Mouse (Mus musculus) embryonic facial prominence, embryonic 11.5 days (tissue): ENCODE data around the gene Ivd. TPM values are rescaled to one million over a fixed set of nuclear protein-coding genes. Genes with fewer than 3 reads are reported as not detected.
A peak's percentile ranks its signal among the peaks of the same experiment; 100 is the strongest.

ENCODE experiments used
- ATAC-seq: fragments of 200-750 bp; cut with Nextera tagmentation; replicated peaks from 2 replicates; pipeline ENCODE4 v1.8.0; 2017; ENCODE audit warnings: low read depth; ENCODE audit not compliant: insufficient number of reproducible peaks, low FRiP score, low TSS enrichment
- DNase-seq: peaks from one replicate; pipeline ENCODE4 v3.0.0-alpha.2; 2015; ENCODE audit warnings: low spot score
- H3K27ac ChIP-seq: fragments of 300-500 bp; sonication (generic); replicated peaks from 2 replicates; pipeline ENCODE4 v1.5.1; 2014; ENCODE audit warnings: mild to moderate bottlenecking, low read depth, low read length, control low read depth
- H3K27me3 ChIP-seq: fragments of 300-500 bp; sonication (generic); 2 replicates; pipeline ENCODE4 v1.6.1; 2014; ENCODE audit warnings: mild to moderate bottlenecking, low read length, moderate library complexity, mixed read lengths; ENCODE audit not compliant: control insufficient read depth, insufficient read depth
- H3K36me3 ChIP-seq: fragments of 300-500 bp; sonication (generic); replicated peaks from 2 replicates; pipeline ENCODE4 v1.6.1; 2014; ENCODE audit warnings: low read depth, mild to moderate bottlenecking, low read length, moderate library complexity, mixed read lengths; ENCODE audit not compliant: control insufficient read depth, insufficient read depth
- H3K4me1 ChIP-seq: fragments of 300-500 bp; sonication (generic); 2 replicates; pipeline ENCODE4 v1.6.1; 2014; ENCODE audit warnings: low read length, mixed read lengths; ENCODE audit not compliant: control insufficient read depth, insufficient read depth
- H3K4me2 ChIP-seq: fragments of 300-500 bp; sonication (generic); 2 replicates; pipeline ENCODE4 v1.6.1; 2014; ENCODE audit warnings: low read depth, mild to moderate bottlenecking, control low read depth, low read length, moderate library complexity
- H3K4me3 ChIP-seq: fragments of 300-500 bp; sonication (generic); 2 replicates; pipeline ENCODE4 v1.5.1; 2014; ENCODE audit warnings: low read depth, low read length, control low read depth
- H3K9ac ChIP-seq: fragments of 300-500 bp; sonication (generic); replicated peaks from 2 replicates; pipeline ENCODE4 v1.6.1; 2014; ENCODE audit warnings: mild to moderate bottlenecking, control low read depth, low read length
- H3K9me3 ChIP-seq: fragments of 300-500 bp; sonication (generic); replicated peaks from 2 replicates; pipeline ENCODE4 v1.6.1; 2016; ENCODE audit warnings: mild to moderate bottlenecking, low read length, inconsistent platforms, mixed read lengths; ENCODE audit not compliant: control insufficient read depth
- whole genome bisulfite sequencing: fragments of 180-500 bp; shearing (Covaris S2); extraction: QIAGEN DNeasy Blood & Tissue Kit; methylation state at CpG from one replicate; pipeline ENCODE4 v1.1.7; 2014; 5-methylcytosine and 5-hydroxymethylcytosine counted together
- polyA plus RNA-seq: library from polyadenylated mRNA; unstranded; fragments of >200 nt; fragmentation: Nextera tagmentation; extraction: Ambion mirVana; gene quantifications from 2 replicates; pipeline ENCODE4 v1.2.1, GENCODE M21; 2014

The Ivd gene
- polyA plus RNA-seq, 1 experiment from 2014 or later, result 53.7 TPM

DNA sequence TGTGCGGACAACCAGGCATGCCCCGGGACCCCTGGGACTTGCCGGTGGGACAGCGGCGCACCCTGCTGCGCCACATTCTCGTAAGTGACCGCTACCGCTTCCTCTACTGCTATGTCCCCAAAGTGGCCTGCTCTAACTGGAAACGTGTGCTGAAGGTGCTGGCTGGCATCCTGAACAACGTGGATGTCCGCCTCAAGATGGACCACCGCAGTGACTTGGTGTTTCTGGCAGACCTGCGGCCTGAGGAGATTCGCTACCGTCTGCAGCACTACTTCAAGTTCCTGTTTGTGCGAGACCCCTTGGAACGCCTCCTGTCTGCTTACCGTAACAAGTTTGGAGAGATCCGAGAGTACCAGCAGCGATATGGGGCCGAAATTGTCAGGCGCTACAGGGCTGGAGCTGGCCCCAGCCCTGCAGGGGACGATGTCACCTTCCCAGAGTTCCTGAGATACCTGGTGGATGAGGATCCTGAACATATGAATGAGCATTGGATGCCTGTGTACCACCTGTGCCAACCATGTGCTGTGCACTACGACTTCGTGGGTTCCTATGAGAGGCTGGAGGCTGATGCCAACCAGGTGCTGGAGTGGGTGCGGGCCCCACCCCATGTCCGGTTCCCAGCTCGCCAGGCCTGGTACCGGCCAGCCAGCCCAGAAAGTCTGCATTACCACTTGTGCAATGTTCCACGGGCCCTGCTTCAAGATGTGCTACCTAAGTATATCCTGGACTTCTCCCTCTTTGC is 65.4 kb downstream of the Ivd start:
- Histone ChIP-seq H3K4me1 (peaks cover 4% of the 10 kb centered on the region), H3K4me2 (peak overlapping the region; percentile 88), H3K9ac (peak overlapping the region; percentile 73), H3K27me3 (no peaks in the 10 kb centered on the region), H3K27ac (no peak overlapping the region; the same call in 1 of the 2 replicates), H3K9me3 (no peaks in the 10 kb centered on the region), H3K36me3 (no peaks in the 10 kb centered on the region), H3K4me3 (peak overlapping the region; percentile 68)
- 32% methylated on average over 31 of the region's 31 CpGs for WGBS
- ATAC-seq, result no peak
- peak; percentile 13 for DNase-seq

Other genes with a start within 250 kb of the Ivd start
- gene Pak6, start 198.7 kb upstream of the Ivd start, polyA plus RNA-seq, result 0.50 and 0.92 TPM in 2 replicates
- 0.04 TPM in 1 of 2 replicates, not detected in the other for gene Ankrd63, start 158.0 kb upstream of the Ivd start, polyA plus RNA-seq
- 0.22 and 0.40 TPM in 2 replicates for gene Plcb2, start 133.5 kb upstream of the Ivd start, polyA plus RNA-seq
- 22.8 and 25.8 TPM in 2 replicates for gene Inafm2, start 116.2 kb upstream of the Ivd start, polyA plus RNA-seq
- 0.52 and 0.66 TPM in 2 replicates for gene Ccdc9b, start 99.3 kb upstream of the Ivd start, polyA plus RNA-seq
- gene Phgr1, start 89.2 kb upstream of the Ivd start, polyA plus RNA-seq, result not detected in 2 replicates
- gene Disp2, start 82.2 kb upstream of the Ivd start, polyA plus RNA-seq, result 1.5 and 1.8 TPM in 2 replicates
- gene Knstrn, start 48.0 kb upstream of the Ivd start, polyA plus RNA-seq, result 176 and 195 TPM in 2 replicates
- gene Bahd1, start 38.4 kb downstream of the Ivd start, polyA plus RNA-seq, result 1.1 and 1.2 TPM in 2 replicates
- 31.8 and 32.0 TPM in 2 replicates for gene Chst14, start 64.5 kb downstream of the Ivd start, polyA plus RNA-seq
- 22.6 and 26.4 TPM in 2 replicates for gene Ccdc32, start 167.4 kb downstream of the Ivd start, polyA plus RNA-seq
- 4.7 and 6.2 TPM in 2 replicates for gene Rpusd2, start 172.8 kb downstream of the Ivd start, polyA plus RNA-seq
- 40.8 and 43.2 TPM in 2 replicates for gene Knl1, start 185.2 kb downstream of the Ivd start, polyA plus RNA-seq